Mouse (Mus musculus) limb, embryonic 14.5 days (tissue): Measurements from ENCODE around the gene Atat1. TPM values are rescaled to one million over a fixed set of nuclear protein-coding genes. Genes with fewer than 3 reads are reported as not detected.
A peak's percentile ranks its signal among the peaks of the same experiment; 100 is the strongest.

Experiments used
- ATAC-seq: fragments of 200-750 bp; cut with Nextera tagmentation; 2 replicates; pipeline ENCODE4 v1.8.0; 2017; ENCODE audit warnings: low read depth, moderate number of reproducible peaks, moderate TSS enrichment; ENCODE audit not compliant: low FRiP score
- DNase-seq: peaks from one replicate; pipeline ENCODE4 v3.0.0-alpha.2; 2015; ENCODE audit warnings: low spot score
- H3K27ac ChIP-seq: fragments of 300-500 bp; sonication (generic); replicated peaks from 2 replicates; pipeline ENCODE4 v1.5.1; 2014; ENCODE audit warnings: low read depth, mild to moderate bottlenecking, low read length, moderate library complexity, mixed read lengths
- H3K27me3 ChIP-seq: fragments of 300-500 bp; sonication (generic); 2 replicates; pipeline ENCODE4 v1.6.1; 2014; ENCODE audit warnings: low read length, mixed read lengths; ENCODE audit not compliant: control insufficient read depth, insufficient read depth
- H3K36me3 ChIP-seq: fragments of 300-500 bp; sonication (generic); 2 replicates; pipeline ENCODE4 v1.6.1; 2014; ENCODE audit warnings: mild to moderate bottlenecking, low read length, moderate library complexity, mixed read lengths; ENCODE audit not compliant: control insufficient read depth, insufficient read depth
- H3K4me1 ChIP-seq: fragments of 300-500 bp; sonication (generic); 2 replicates; pipeline ENCODE4 v1.6.1; 2014; ENCODE audit warnings: antibody characterized with exemption, low read length, mixed read lengths; ENCODE audit not compliant: control insufficient read depth, insufficient read depth
- H3K4me2 ChIP-seq: fragments of 300-500 bp; sonication (generic); replicated peaks from 2 replicates; pipeline ENCODE4 v1.6.1; 2014; ENCODE audit warnings: low read depth, mild to moderate bottlenecking, low read length, moderate library complexity; ENCODE audit not compliant: severe bottlenecking
- H3K4me3 ChIP-seq: fragments of 300-500 bp; sonication (generic); replicated peaks from 2 replicates; pipeline ENCODE4 v1.5.1; 2014; ENCODE audit warnings: low read length
- H3K9ac ChIP-seq: fragments of 300-500 bp; sonication (generic); 2 replicates; pipeline ENCODE4 v1.6.1; 2014; ENCODE audit warnings: mild to moderate bottlenecking, low read depth, low read length, moderate library complexity; ENCODE audit not compliant: severe bottlenecking
- H3K9me3 ChIP-seq: fragments of 300-500 bp; sonication (generic); 2 replicates; pipeline ENCODE4 v1.6.1; 2016; ENCODE audit warnings: low read length; ENCODE audit not compliant: control insufficient read depth
- POLR2A ChIP-seq: fragments of 200-500 bp; IDR thresholded peaks from 2 replicates; pipeline ENCODE4 v1.8.0; 2012; ENCODE audit warnings: inconsistent platforms, mild to moderate bottlenecking, moderate library complexity, borderline replicate concordance; ENCODE audit not compliant: insufficient read depth, insufficient read length; ENCODE audit errors: extremely low read depth
- WGBS: fragments of 180-500 bp; shearing (Covaris S2); extraction: QIAGEN DNeasy Blood & Tissue Kit; methylation state at CpG from one replicate; pipeline ENCODE4 v1.1.7; 2014; 5-methylcytosine and 5-hydroxymethylcytosine counted together
- polyA plus RNA-seq, 2 experiments: library from polyadenylated mRNA; depleted of rRNA in 1 of 2; stranded (reverse) in 1 of 2; unstranded in 1 of 2; fragments of >200 nt; fragmentation: Nextera tagmentation in 1 of 2; extraction: Ambion mirVana in 1 of 2; gene quantifications; 2 replicates each; pipeline versions ENCODE4 v1.2.1 to v1.2.3; 2012 to 2014

The Atat1 gene
- polyA plus RNA-seq, 2 experiments, result 68.7 to 157 TPM

DNA sequence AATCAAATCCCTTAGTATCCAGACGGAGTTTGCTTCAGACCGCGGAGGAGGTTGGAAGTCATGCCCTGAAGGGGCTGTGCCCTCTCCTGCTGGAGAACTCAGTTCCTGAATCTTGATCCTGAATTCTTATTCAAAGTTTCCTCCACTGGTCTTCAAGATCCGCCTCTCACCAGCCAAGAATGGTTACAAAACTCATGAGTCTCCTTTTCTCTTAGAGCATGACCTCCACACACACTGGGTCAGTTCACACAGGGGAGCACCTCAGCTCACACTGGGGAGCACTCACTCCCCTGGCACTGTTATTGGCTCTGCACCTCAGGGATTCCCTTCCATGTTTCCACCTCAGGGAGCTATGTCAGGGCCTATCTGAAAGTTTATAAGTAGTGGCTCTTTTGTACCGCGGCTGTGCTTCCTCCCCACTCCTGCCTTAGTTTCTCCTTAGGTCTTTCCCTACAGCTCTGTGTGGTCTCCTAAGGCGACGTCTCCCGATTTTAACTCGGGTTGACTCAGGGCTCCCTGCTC lies 45.0 kb downstream of the Atat1 start:
- Histone ChIP-seq H3K27me3 (no peaks in the 10 kb centered on the region), H3K27ac (peak overlapping the region; percentile 92), H3K4me1 (peaks cover 35% of the 10 kb centered on the region), H3K9ac (peak overlapping the region; percentile 83), H3K4me3 (peak overlapping the region; percentile 62), H3K9me3 (no peaks in the 10 kb centered on the region), H3K36me3 (peaks cover 4% of the 10 kb centered on the region), H3K4me2 (peak overlapping the region; percentile 97)
- ATAC-seq (no peak), DNase-seq (no peak)
- TF ChIP-seq POLR2A, result no peak
- WGBS, result 29% methylated on average over 10 of the region's 10 CpGs

DNA sequence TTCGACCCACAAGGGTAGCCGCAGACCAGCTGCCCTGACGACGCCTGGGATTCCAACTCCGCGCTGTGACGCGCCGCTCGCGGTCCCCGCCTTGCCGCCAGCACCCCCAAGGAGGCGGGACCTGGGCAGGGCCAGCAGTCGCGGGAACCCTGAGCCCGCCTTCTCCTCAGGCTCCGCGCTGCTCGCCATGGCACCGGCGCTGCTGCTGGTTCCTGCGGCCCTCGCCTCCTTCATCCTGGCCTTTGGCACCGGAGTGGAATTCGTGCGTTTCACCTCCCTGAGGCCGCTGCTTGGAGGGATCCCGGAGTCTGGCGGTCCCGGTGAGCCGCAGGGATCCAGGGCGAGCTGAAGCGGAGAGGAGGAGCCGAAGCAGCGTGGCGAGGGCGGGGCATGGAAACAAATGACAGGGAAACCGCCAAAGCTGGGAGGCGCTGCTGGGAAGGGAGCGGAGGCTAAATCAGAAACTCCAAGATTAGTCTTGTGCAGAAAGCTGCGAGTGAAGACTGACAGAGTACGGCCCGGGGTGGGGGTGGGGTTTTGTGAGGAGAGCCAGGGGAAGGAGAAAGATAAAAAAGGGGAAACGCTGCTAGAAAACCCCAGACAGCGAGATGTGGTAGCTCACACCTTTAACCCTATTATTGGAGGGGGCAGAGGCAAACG lies 48.5 kb downstream of the Atat1 start, which contains the start of gene Nrm:
Gene Nrm (plus strand): TSS at position 121 of the 660 bp plus-strand sequence.
- peak within 1 kb of the TSS; percentile 64 for H3K9ac ChIP-seq
- TF ChIP-seq POLR2A, result 0 out of 2 replicates have a peak, but pooled peaks have one; percentile 58
- H3K4me3 ChIP-seq, result peak within 1 kb of the TSS; percentile 77
- ATAC-seq (peak; percentile 87), DNase-seq (peak; percentile 91)
- peaks cover 21% of the 10 kb centered on the region for H3K36me3 ChIP-seq
- H3K9me3 ChIP-seq, result no peaks in the 10 kb centered on the region
- peak within 1 kb of the TSS; percentile 84 for H3K27ac ChIP-seq
- WGBS, result 2% methylated on average over 47 of the region's 47 CpGs
- no peaks in the 10 kb centered on the region for H3K27me3 ChIP-seq
- H3K4me1 ChIP-seq, result peaks cover 13% of the 10 kb centered on the region
- H3K4me2 ChIP-seq, result peak within 1 kb of the TSS; percentile 65

DNA sequence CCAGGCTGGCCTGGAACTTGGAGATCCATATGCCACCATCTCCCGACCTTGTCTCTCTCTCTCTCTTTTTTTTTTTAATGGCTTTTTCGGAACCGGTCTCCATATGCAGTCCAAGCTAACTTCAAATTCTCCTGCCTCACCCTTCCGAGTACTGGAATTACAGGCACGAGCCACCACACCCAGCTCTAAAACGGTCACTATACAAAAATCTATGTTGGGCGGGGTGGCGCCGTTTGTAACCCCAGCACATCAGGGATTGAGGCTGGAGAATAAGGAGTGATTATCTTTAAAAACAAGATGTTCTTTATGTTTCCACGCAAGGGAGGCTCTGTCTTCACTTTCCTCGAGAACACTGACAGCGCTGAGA lies 49.1 kb downstream of the Atat1 start:
- Histone ChIP-seq H3K4me3 (peak overlapping the region; percentile 77), H3K9me3 (no peaks in the 10 kb centered on the region), H3K27ac (peak overlapping the region; percentile 84), H3K4me2 (peak overlapping the region; percentile 65), H3K36me3 (peaks cover 21% of the 10 kb centered on the region), H3K4me1 (peaks cover 13% of the 10 kb centered on the region), H3K27me3 (no peaks in the 10 kb centered on the region), H3K9ac (peak overlapping the region; percentile 64)
- no peak for TF ChIP-seq POLR2A
- WGBS, result 4% methylated on average over 12 of the region's 12 CpGs
- DNase-seq (no peak), ATAC-seq (no peak)

DNA sequence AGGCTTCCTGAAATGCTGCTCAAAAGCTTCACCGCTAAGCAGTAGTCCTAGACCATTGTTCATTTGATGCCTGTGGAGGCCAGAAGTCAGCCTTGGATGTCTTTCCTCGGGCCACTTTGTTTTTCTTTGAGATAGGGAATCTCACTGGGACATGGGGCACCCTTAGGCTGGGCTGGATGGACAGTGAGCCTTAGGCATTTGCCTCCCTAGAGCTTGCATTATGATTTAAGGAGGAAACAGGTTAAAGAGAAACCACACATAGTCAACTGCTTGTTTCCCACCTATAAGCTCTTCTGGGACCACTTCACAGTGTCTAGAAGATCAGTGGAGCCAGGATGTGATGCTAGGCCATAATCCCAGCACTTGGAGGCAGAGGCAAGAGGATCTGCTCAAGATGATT lies 50.0 kb downstream of the Atat1 start:
- no peak overlapping the region for H3K4me3 ChIP-seq
- peaks cover 9% of the 10 kb centered on the region for H3K4me1 ChIP-seq
- DNase-seq, result no peak
- H3K27ac ChIP-seq, result no peak overlapping the region
- ATAC-seq, result no peak
- H3K27me3 ChIP-seq, result no peaks in the 10 kb centered on the region
- WGBS, result 77% methylated on average over 2 of the region's 2 CpGs
- H3K9ac ChIP-seq, result no peak overlapping the region
- no peak overlapping the region for H3K4me2 ChIP-seq
- peaks cover 22% of the 10 kb centered on the region for H3K36me3 ChIP-seq
- TF ChIP-seq POLR2A, result no peak
- no peaks in the 10 kb centered on the region for H3K9me3 ChIP-seq

DNA sequence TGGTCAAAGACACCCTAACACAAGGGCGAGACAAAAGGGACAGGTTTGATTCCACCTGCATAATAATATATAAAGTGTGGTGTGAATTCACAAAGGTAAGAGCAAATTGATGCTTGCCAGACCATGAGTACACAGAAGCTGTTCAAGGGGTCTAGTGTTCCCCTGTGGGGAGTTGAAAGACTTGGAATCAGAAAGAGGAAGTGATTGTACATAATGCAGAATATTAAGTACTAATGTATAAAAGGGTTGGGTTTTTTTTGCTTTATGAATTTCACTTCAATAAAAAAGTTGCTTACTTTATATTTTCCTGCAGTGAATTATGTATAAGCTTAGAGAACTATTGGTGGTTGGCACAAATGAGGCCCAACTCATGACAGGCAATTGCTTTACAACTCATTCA lies 50.5 kb downstream of the Atat1 start:
- no peak overlapping the region for H3K4me2 ChIP-seq
- no peak overlapping the region for H3K9ac ChIP-seq
- no peaks in the 10 kb centered on the region for H3K27me3 ChIP-seq
- DNase-seq, result no peak
- no peak for TF ChIP-seq POLR2A
- H3K27ac ChIP-seq, result no peak overlapping the region
- no peak overlapping the region for H3K4me3 ChIP-seq
- no peak for ATAC-seq
- WGBS, result 94% methylated on average over 1 of the region's 1 CpGs
- peaks cover 6% of the 10 kb centered on the region for H3K4me1 ChIP-seq
- no peaks in the 10 kb centered on the region for H3K9me3 ChIP-seq
- peaks cover 27% of the 10 kb centered on the region for H3K36me3 ChIP-seq

DNA sequence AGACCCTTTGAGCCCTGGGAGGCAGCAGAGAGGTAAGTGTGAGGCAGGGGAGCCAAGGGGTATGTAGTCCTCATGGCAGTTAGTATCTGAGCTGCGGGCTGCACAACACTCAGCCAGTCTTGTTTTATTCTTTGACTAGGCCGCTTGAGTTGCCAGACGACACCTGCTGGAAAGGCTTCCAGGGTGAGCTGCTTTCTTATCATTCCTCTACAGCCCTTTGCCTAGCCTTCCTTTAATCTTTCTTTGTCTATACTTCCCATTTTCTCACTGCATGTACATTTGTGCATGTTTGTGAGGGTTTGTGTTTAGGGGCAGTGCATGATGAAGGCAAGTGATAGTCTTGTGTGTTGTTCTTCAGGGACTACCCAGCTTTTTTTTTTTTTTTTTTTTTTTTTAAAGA lies 58.9 kb downstream of the Atat1 start:
- DNase-seq, result no peak
- H3K27ac ChIP-seq, result no peak overlapping the region
- no peak overlapping the region for H3K4me3 ChIP-seq
- no peak for TF ChIP-seq POLR2A
- ATAC-seq, result no peak
- H3K9ac ChIP-seq, result no peak overlapping the region
- 93% methylated on average over 2 of the region's 3 CpGs for WGBS
- no peaks in the 10 kb centered on the region for H3K4me1 ChIP-seq
- no peaks in the 10 kb centered on the region for H3K9me3 ChIP-seq
- no peaks in the 10 kb centered on the region for H3K27me3 ChIP-seq
- no peak overlapping the region for H3K4me2 ChIP-seq
- H3K36me3 ChIP-seq, result peaks cover 82% of the 10 kb centered on the region
